Mouse (Mus musculus) gastrocnemius, adult 8-10 months (tissue): ENCODE data around the gene Creb5. TPM values are rescaled to one million over a fixed set of nuclear protein-coding genes. Genes with fewer than 3 reads are reported as not detected.

Source experiments
- DNase-seq, 2 experiments: peaks; one replicate each; pipeline ENCODE4 v3.0.0; 2022; ENCODE audit warnings: low spot score in 2 of 2
- total RNA-seq, 4 experiments: library from RNA; stranded (reverse); gene quantifications; 2 replicates each; pipeline ENCODE4 v1.2.4; 2022

Creb5 gene
- 1 to 10 TPM; 3.0 to 3.6 (median 3.4) TPM for total RNA-seq

- peak; percentile 87 to 94 for DNase-seq
Observed at GRCm38 (mm10) chr6:53287038-53287561, at the start of gene Creb5. TSS of gene Creb5 (plus strand) at chr6:53287270.

- DNase-seq, result no peak
Observed at GRCm38 (mm10) chr6:53259841-53260240, 27.2 kb upstream of the Creb5 start.

- DNase-seq, result no peak
Observed at GRCm38 (mm10) chr6:53262401-53262800, 24.7 kb upstream of the Creb5 start.

- no peak for DNase-seq
Observed at GRCm38 (mm10) chr6:53267036-53267435, 20.0 kb upstream of the Creb5 start.

GRCm38 (mm10) chr6:53267732-53268505, 19.2 kb upstream of the Creb5 start:
- DNase-seq, result no peak

- no peak for DNase-seq
Observed at GRCm38 (mm10) chr6:53271216-53271615, 15.9 kb upstream of the Creb5 start.

GRCm38 (mm10) chr6:53271636-53272035, 15.4 kb upstream of the Creb5 start:
- no peak for DNase-seq

GRCm38 (mm10) chr6:53286389-53287037, 557 bp upstream of the Creb5 start:
- peak; percentile 45 to 63 for DNase-seq

- peak; percentile 13 to 32 for DNase-seq
Observed at GRCm38 (mm10) chr6:53287562-53288381, 702 bp downstream of the Creb5 start.

GRCm38 (mm10) chr6:53288584-53289558, 1.8 kb downstream of the Creb5 start:
- DNase-seq, result no peak

- DNase-seq, result no peak
Observed at GRCm38 (mm10) chr6:53289659-53290058, 2.6 kb downstream of the Creb5 start.

GRCm38 (mm10) chr6:53290215-53290990, 3.3 kb downstream of the Creb5 start:
- DNase-seq, result no peak

- DNase-seq, result no peak
Observed at GRCm38 (mm10) chr6:53292931-53293330, 5.9 kb downstream of the Creb5 start.

GRCm38 (mm10) chr6:53297851-53298250, 10.8 kb downstream of the Creb5 start:
- DNase-seq, result no peak

- no peak for DNase-seq
Observed at GRCm38 (mm10) chr6:53304201-53304600, 17.1 kb downstream of the Creb5 start.

- no peak for DNase-seq
Observed at GRCm38 (mm10) chr6:53306156-53306555, 19.1 kb downstream of the Creb5 start.

GRCm38 (mm10) chr6:53306710-53307109, 19.6 kb downstream of the Creb5 start:
- DNase-seq, result no peak

GRCm38 (mm10) chr6:53308684-53309083, 21.6 kb downstream of the Creb5 start:
- no peak for DNase-seq

GRCm38 (mm10) chr6:53313604-53314003, 26.5 kb downstream of the Creb5 start:
- no peak for DNase-seq

- no peak for DNase-seq
Observed at GRCm38 (mm10) chr6:53314126-53314525, 27.1 kb downstream of the Creb5 start.
